Mouse (Mus musculus) lung, adult 18-20 months (tissue): Measurements from ENCODE around the gene Chaf1a.
A peak's percentile ranks its signal among the peaks of the same experiment; 100 is the strongest.

Experiments
- DNase-seq, 2 experiments: peaks; one replicate each; pipeline ENCODE4 v3.0.0; 2022; ENCODE audit warnings: mixed read lengths in 2 of 2

Chaf1a gene

GRCm38 (mm10) chr17:56119981-56120880 is 80.0 kb downstream of the Chaf1a start:
- peak; percentile 59 to 73 for DNase-seq

GRCm38 (mm10) chr17:56121826-56122225 is 81.6 kb downstream of the Chaf1a start, which contains the start of gene Lrg1:
Lrg1 (minus strand) TSS chr17:56122001.
- peak; percentile 66 to 69 for DNase-seq
